Mouse (Mus musculus) intestine, postnatal 0 days (tissue): ENCODE results near the gene Abcb1a. TPM values are rescaled to one million over a fixed set of nuclear protein-coding genes. Genes with fewer than 3 reads are reported as not detected.

Experiments
- ATAC-seq: fragments of 200-750 bp; cut with Nextera tagmentation; 2 replicates; pipeline ENCODE4 v1.8.0; 2017; ENCODE audit warnings: mild to moderate bottlenecking, moderate TSS enrichment, moderate library complexity
- H3K27ac ChIP-seq: fragments of 300-500 bp; sonication (generic); 2 replicates; pipeline ENCODE4 v1.5.1; 2014; ENCODE audit warnings: mild to moderate bottlenecking, low read depth, low read length, moderate library complexity
- H3K27me3 ChIP-seq: fragments of 300-500 bp; sonication (generic); replicated peaks from 2 replicates; pipeline ENCODE4 v1.6.1; 2014; ENCODE audit warnings: low read length, mixed read lengths; ENCODE audit not compliant: control insufficient read depth, insufficient read depth
- H3K36me3 ChIP-seq: fragments of 300-500 bp; sonication (generic); 2 replicates; pipeline ENCODE4 v1.6.1; 2014; ENCODE audit warnings: mild to moderate bottlenecking, moderate library complexity; ENCODE audit not compliant: control insufficient read depth, insufficient read depth
- H3K4me1 ChIP-seq: fragments of 300-500 bp; sonication (generic); replicated peaks from 2 replicates; pipeline ENCODE4 v1.6.1; 2014; ENCODE audit warnings: antibody characterized with exemption, low read length, mixed read lengths; ENCODE audit not compliant: control insufficient read depth, insufficient read depth
- H3K4me2 ChIP-seq: fragments of 300-500 bp; sonication (generic); replicated peaks from 2 replicates; pipeline ENCODE4 v1.6.1; 2014; ENCODE audit warnings: low read depth, mild to moderate bottlenecking, moderate library complexity
- H3K4me3 ChIP-seq: fragments of 300-500 bp; sonication (generic); 2 replicates; pipeline ENCODE4 v1.5.1; 2014; ENCODE audit warnings: low read depth, low read length
- H3K9ac ChIP-seq: fragments of 300-500 bp; sonication (generic); 2 replicates; pipeline ENCODE4 v1.6.1; 2014; ENCODE audit warnings: mild to moderate bottlenecking, low read depth, low read length
- H3K9me3 ChIP-seq: fragments of 300-500 bp; sonication (generic); 2 replicates; pipeline ENCODE4 v1.6.1; 2016; ENCODE audit warnings: mixed run types; ENCODE audit not compliant: control insufficient read depth
- CTCF ChIP-seq: sonication (generic); IDR thresholded peaks from 2 replicates; pipeline ENCODE4 v1.5.1; 2016; ENCODE audit warnings: low read depth, mild to moderate bottlenecking, control low read depth, antibody characterized with exemption, moderate library complexity
- WGBS: fragments of 180-500 bp; shearing (Covaris S2); extraction: QIAGEN DNeasy Blood & Tissue Kit; methylation state at CpG from one replicate; pipeline ENCODE4 v1.1.7; 2014; 5-methylcytosine and 5-hydroxymethylcytosine counted together
- polyA plus RNA-seq: library from polyadenylated mRNA; unstranded; fragments of >200 nt; fragmentation: Nextera tagmentation; extraction: Ambion mirVana; gene quantifications from 2 replicates; pipeline ENCODE4 v1.2.1, GENCODE M21; 2015

The Abcb1a gene
- 22.0 and 23.2 TPM in 2 replicates for polyA plus RNA-seq

DNA sequence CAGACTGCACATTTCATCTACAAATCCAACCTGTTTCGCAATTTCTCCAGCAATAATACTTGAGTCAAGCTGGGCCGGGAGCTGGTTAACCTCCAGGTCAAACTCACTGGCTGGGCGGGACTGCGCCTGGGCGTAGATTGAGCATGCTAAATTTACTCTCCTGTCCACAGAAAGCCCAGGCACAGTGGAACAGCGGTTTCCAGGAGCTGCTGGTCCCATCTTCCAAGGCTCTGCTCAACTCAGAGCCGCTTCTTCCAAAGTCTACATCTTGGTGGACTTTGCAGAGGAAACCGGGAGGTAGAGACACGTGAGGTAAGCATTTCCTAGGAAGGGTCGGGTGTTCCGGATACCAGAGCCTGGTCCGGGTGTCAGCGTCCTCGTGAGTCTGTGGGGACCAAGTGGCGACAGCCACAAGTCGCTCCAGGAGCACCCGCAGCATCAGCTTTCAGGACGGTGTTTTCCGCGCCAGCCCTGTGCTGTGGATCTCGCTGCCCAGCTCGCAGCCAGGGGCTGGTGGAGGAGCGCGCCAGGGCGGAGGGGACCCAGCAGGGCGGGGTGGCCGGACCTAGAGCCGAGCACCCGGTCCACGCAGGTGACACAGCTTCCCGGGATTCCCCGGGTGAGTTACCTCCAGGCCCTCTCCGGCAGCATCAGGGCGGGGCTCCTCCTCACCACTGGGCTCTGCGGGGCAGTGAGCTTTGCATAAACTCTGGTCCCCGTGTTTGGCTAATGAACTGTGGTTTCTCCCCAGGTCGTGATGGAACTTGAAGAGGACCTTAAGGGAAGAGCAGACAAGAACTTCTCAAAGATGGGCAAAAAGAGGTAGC, at the start of gene Abcb1a:
TSS of gene Abcb1a (plus strand) at position 167 of the 827 bp plus-strand sequence.
- Histone ChIP-seq H3K4me1 (no peaks in the 10 kb centered on the region), H3K36me3 (no peaks in the 10 kb centered on the region), H3K9ac (peak within 1 kb of the TSS; percentile 68), H3K4me3 (peak within 1 kb of the TSS; percentile 61), H3K27ac (peak within 1 kb of the TSS; percentile 86), H3K27me3 (no peaks in the 10 kb centered on the region), H3K4me2 (peak within 1 kb of the TSS; percentile 90), H3K9me3 (no peaks in the 10 kb centered on the region)
- no peak for TF ChIP-seq CTCF
- ATAC-seq, result peak; percentile 87
- 2% methylated on average over 37 of the region's 37 CpGs for WGBS

DNA sequence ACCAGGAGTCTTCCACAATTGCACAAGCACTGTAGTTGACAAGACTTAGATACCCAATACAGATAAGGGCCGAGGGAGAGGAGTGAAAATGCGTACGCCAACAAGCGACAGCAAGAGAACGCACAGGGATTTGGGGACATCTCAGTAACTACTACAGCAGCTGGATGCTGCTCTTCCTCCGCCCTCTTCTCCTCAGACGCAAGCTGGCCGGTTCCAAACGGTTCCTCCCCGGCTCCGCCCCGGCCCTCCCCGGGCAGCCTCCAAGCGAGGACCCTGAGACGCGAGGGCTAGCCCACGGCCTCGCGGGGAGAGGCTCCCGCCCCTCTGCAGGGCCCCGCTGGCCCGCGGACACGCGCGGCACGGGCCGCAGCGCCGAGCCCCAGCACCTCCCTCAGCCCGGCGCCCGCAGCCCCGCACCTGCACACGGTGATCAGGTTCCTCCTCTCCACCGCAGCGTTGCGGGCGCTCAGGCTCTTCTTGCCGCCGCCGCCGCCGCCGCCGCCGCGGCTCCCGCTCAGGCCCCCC, 37.7 kb upstream of the Abcb1a start:
- no peak for TF ChIP-seq CTCF
- peak overlapping the region; percentile 87 for H3K4me3 ChIP-seq
- H3K9me3 ChIP-seq, result no peaks in the 10 kb centered on the region
- H3K36me3 ChIP-seq, result no peaks in the 10 kb centered on the region
- ATAC-seq, result peak; percentile 61
- H3K4me1 ChIP-seq, result no peaks in the 10 kb centered on the region; the same call in 1 of the 2 replicates
- H3K27ac ChIP-seq, result peak overlapping the region; percentile 66
- WGBS, result under 1% methylated on average over 49 of the region's 49 CpGs
- peak overlapping the region; percentile 100 for H3K4me2 ChIP-seq
- no peaks in the 10 kb centered on the region for H3K27me3 ChIP-seq
- H3K9ac ChIP-seq, result peak overlapping the region; percentile 71

DNA sequence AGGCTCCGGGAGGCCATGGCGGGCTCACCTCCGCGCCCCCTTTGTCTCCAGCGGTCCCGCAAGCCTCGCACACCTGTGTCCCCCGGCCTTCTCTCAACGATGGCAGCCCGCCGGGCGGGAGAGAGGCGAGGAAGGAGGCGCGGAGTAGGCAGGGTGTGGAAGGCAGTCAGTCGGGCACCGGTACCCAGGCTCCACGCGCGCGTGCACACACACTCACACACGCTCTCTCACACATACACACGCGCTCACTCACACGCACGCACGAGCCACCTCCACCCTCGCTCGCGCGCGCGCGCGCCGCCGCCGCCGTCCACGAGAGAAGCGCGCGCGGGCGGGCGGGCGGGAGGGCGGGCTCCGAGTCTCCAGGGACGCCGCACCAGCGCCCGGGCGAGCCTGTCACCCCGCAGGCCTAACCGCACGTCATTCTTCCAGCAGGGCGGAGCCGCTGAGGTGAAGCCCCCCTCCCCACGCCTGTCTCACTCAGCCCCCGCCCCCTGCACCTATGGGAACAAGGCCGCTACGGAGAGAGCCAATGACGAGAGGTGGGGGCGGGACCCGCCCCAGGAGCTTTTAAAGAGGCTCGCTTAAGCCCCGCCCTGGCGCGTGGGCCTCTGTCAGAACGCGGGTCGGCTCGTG, 37.2 kb upstream of the Abcb1a start, which contains the start of gene Rundc3b:
TSS of gene Rundc3b (minus strand) at position 357 of the 636 bp plus-strand sequence.
- peak within 1 kb of the TSS; percentile 87 for H3K4me3 ChIP-seq
- peak within 1 kb of the TSS; percentile 100 for H3K4me2 ChIP-seq
- TF ChIP-seq CTCF, result no peak
- H3K27me3 ChIP-seq, result no peaks in the 10 kb centered on the region
- no peaks in the 10 kb centered on the region; the same call in 1 of the 2 replicates for H3K4me1 ChIP-seq
- WGBS, result under 1% methylated on average over 46 of the region's 74 CpGs
- no peaks in the 10 kb centered on the region for H3K36me3 ChIP-seq
- H3K27ac ChIP-seq, result peak within 1 kb of the TSS; percentile 66
- no peaks in the 10 kb centered on the region for H3K9me3 ChIP-seq
- peak; percentile 93 for ATAC-seq
- H3K9ac ChIP-seq, result peak within 1 kb of the TSS; percentile 71

DNA sequence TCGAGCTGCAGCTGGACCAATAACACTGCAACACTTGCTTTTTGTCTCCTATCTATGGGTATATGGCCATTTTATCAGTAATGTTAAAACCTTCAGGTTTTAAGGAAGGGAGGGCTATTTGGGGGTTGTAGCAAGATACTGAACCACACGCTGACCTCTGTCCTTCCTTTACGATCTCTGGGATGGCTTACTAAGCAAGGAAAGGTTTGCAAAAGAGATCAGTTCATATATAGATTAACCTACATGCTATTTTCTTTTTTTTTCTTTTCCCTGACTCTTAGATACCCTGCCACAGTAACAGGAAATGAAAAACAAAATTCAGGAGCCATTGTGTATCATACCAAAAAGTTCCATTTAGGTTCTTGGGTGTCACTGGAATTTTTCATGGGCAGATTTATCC, 27.0 kb upstream of the Abcb1a start:
- H3K36me3 ChIP-seq, result no peaks in the 10 kb centered on the region
- no peaks in the 10 kb centered on the region for H3K27me3 ChIP-seq
- no peak overlapping the region for H3K9ac ChIP-seq
- H3K27ac ChIP-seq, result no peak overlapping the region
- no peak overlapping the region for H3K4me2 ChIP-seq
- 40% methylated on average over 3 of the region's 3 CpGs for WGBS
- TF ChIP-seq CTCF, result no peak
- no peaks in the 10 kb centered on the region for H3K9me3 ChIP-seq
- H3K4me1 ChIP-seq, result 0 out of 2 replicates have a peak, but pooled peaks cover 4% of the 10 kb centered on the region
- H3K4me3 ChIP-seq, result no peak overlapping the region
- ATAC-seq, result no peak

DNA sequence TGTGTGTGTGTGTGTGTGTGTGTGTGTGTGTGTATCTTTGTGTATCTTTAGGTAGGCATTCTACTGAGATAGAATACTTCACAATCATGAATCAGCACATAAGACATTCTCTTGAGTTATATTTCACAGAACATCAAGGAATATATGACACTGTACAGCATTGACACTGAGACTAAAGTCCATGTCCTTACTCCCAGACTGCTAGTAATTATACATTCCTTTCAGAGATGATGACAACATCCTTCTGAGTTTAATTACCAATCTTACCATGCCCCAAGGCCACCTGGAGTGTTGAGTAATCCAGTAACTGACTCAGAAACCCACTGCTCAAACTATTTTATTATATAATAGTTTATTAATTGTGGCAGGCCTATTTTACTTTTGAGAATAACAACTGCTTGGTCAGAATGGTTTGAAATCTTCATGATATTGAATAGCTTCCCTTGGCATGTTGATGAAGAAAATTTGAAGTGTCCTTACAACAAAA, 25.3 kb upstream of the Abcb1a start:
- no peak overlapping the region for H3K4me3 ChIP-seq
- no peak overlapping the region for H3K9ac ChIP-seq
- H3K4me2 ChIP-seq, result no peak overlapping the region
- 0 out of 2 replicates have a peak, but pooled peaks cover 4% of the 10 kb centered on the region for H3K4me1 ChIP-seq
- H3K36me3 ChIP-seq, result no peaks in the 10 kb centered on the region
- no peak for TF ChIP-seq CTCF
- H3K27me3 ChIP-seq, result no peaks in the 10 kb centered on the region
- H3K27ac ChIP-seq, result no peak overlapping the region
- H3K9me3 ChIP-seq, result no peaks in the 10 kb centered on the region
- peak; percentile 100 for ATAC-seq

DNA sequence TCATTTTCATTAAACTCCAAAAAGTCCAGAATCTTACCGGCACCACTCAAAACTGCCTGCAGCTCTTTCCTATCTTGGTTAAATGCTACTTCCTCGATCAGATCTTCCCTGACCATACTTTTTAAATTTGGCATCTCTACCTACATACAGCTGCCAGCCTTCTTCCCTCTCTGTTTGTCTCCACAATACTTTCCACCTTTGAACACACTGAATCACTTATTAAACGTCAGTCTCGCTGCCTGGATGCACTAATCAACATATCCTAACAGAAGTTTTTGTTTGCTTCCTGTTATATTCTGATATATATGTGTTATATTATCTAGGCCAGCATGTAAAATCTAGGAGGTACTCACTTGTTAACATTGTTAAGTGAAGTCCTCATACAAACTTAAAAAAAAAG, 11.6 kb upstream of the Abcb1a start:
- Histone ChIP-seq H3K36me3 (no peaks in the 10 kb centered on the region), H3K9me3 (no peaks in the 10 kb centered on the region), H3K4me3 (no peak overlapping the region), H3K4me2 (no peak overlapping the region), H3K4me1 (no peaks in the 10 kb centered on the region), H3K27me3 (no peaks in the 10 kb centered on the region), H3K27ac (no peak overlapping the region), H3K9ac (no peak overlapping the region)
- no peak for TF ChIP-seq CTCF
- 60% methylated on average over 4 of the region's 4 CpGs for WGBS
- ATAC-seq, result peak; percentile 61
